Mouse (Mus musculus): ENCODE measurements at regions not wholly inside any gene's neighbourhood (a gene's known extent, or its start where the extent isn't known, plus 50 kb on each side); places are given as distances from the start of the nearest gene placed in this dataset. TPM values are rescaled to one million over a fixed set of nuclear protein-coding genes. Genes with fewer than 3 reads are reported as not detected.

Small RNA genes lying in the stretch of these regions (microRNA-seq; reads per million reads assigned to microRNA genes)
- gene Gm24587 (not detected), gene Mir3966 (not detected)
